Mouse (Mus musculus) erythroid progenitor cell, adult 5-6 weeks (primary cell): Measurements from ENCODE around the gene Ppp2r5a. TPM values are rescaled to one million over a fixed set of nuclear protein-coding genes. Genes with fewer than 3 reads are reported as not detected.
"Not testable (repeated sequence)": the region's sequence is repeated elsewhere in the genome, so short reads cannot be mapped to it uniquely, and the experiment has no call there.

Experiments used
- ATAC-seq: replicated peaks from 2 replicates; pipeline ENCODE4 v1.8.0; 2016; ENCODE audit warnings: moderate number of reproducible peaks, mild to moderate bottlenecking, moderate TSS enrichment, inconsistent platforms; ENCODE audit not compliant: poor library complexity, low FRiP score, severe bottlenecking
- total RNA-seq, 2 experiments: library from RNA; stranded (forward) in 1 of 2; stranded (reverse) in 1 of 2; fragments of 150-400 nt in 1 of 2; fragments of 186-747, 209-891 nt in 1 of 2; gene quantifications; 2 replicates each; pipeline versions ENCODE4 v1.2.3 to v1.2.4; 2015 to 2017; ENCODE audit warnings: low replicate concordance in 2 of 2

The Ppp2r5a gene
- total RNA-seq (2015; ENCODE audit: low replicate concordance) = 59.1 and 84.3 TPM in 2 replicates
- total RNA-seq (2017; ENCODE audit: low replicate concordance) = 60.7 and 94.6 TPM in 2 replicates

- no peak for ATAC-seq
These were observed at the start of gene Ppp2r5a for GRCm38 (mm10) chr1:191403074-191403473. Gene Ppp2r5a, minus strand, starts transcription at chr1:191403272.

- peak; percentile 69 for ATAC-seq
These were observed 47.5 kb upstream of the Ppp2r5a start for GRCm38 (mm10) chr1:191450614-191451013.

GRCm38 (mm10) chr1:191449537-191449936 lies 46.5 kb upstream of the Ppp2r5a start:
- ATAC-seq = no peak

GRCm38 (mm10) chr1:191447391-191448016 lies 44.4 kb upstream of the Ppp2r5a start:
- ATAC-seq = no peak

GRCm38 (mm10) chr1:191446307-191446706 lies 43.2 kb upstream of the Ppp2r5a start:
- no peak for ATAC-seq

- no peak for ATAC-seq
These were observed 42.8 kb upstream of the Ppp2r5a start for GRCm38 (mm10) chr1:191445831-191446258.

- ATAC-seq = no peak
These were observed 42.3 kb upstream of the Ppp2r5a start for GRCm38 (mm10) chr1:191445401-191445800.

GRCm38 (mm10) chr1:191444467-191444866 lies 41.4 kb upstream of the Ppp2r5a start:
- no peak for ATAC-seq

- ATAC-seq = no peak
These were observed 35.9 kb upstream of the Ppp2r5a start for GRCm38 (mm10) chr1:191439011-191439410.

- no peak for ATAC-seq
These were observed 35.5 kb upstream of the Ppp2r5a start for GRCm38 (mm10) chr1:191438546-191438945.

GRCm38 (mm10) chr1:191436647-191437046 lies 33.6 kb upstream of the Ppp2r5a start:
- ATAC-seq = no peak

- ATAC-seq = no peak
These were observed 32.3 kb upstream of the Ppp2r5a start for GRCm38 (mm10) chr1:191435359-191435758.

GRCm38 (mm10) chr1:191432531-191432930 lies 29.5 kb upstream of the Ppp2r5a start:
- ATAC-seq = no peak

GRCm38 (mm10) chr1:191432023-191432422 lies 29.0 kb upstream of the Ppp2r5a start:
- ATAC-seq = no peak

GRCm38 (mm10) chr1:191430121-191430520 lies 27.0 kb upstream of the Ppp2r5a start:
- ATAC-seq = no peak

- no peak for ATAC-seq
These were observed 22.8 kb upstream of the Ppp2r5a start for GRCm38 (mm10) chr1:191425884-191426283.

GRCm38 (mm10) chr1:191423201-191423600 lies 20.1 kb upstream of the Ppp2r5a start:
- no peak for ATAC-seq

GRCm38 (mm10) chr1:191422714-191423113 lies 19.6 kb upstream of the Ppp2r5a start:
- ATAC-seq = not testable (repeated sequence)

GRCm38 (mm10) chr1:191422164-191422563 lies 19.1 kb upstream of the Ppp2r5a start:
- no peak for ATAC-seq

GRCm38 (mm10) chr1:191421426-191421999 lies 18.4 kb upstream of the Ppp2r5a start:
- ATAC-seq = no peak

GRCm38 (mm10) chr1:191420930-191421404 lies 17.9 kb upstream of the Ppp2r5a start:
- ATAC-seq = no peak
